Mouse (Mus musculus) intestine, embryonic 16.5 days (tissue): ENCODE measurements around the gene Smad6. TPM values are rescaled to one million over a fixed set of nuclear protein-coding genes. Genes with fewer than 3 reads are reported as not detected.

Experiments
- ATAC-seq: fragments of 200-750 bp; cut with Nextera tagmentation; 2 replicates; pipeline ENCODE4 v1.8.0; 2017; ENCODE audit warnings: moderate TSS enrichment, moderate library complexity
- H3K27ac ChIP-seq: fragments of 300-500 bp; sonication (generic); 2 replicates; pipeline ENCODE4 v1.5.1; 2014; ENCODE audit warnings: mild to moderate bottlenecking, low read length
- H3K27me3 ChIP-seq: fragments of 300-500 bp; sonication (generic); replicated peaks from 2 replicates; pipeline ENCODE4 v1.6.1; 2014; ENCODE audit warnings: low read length, control low read depth, mixed read lengths; ENCODE audit not compliant: control insufficient read depth, insufficient read depth
- H3K36me3 ChIP-seq: fragments of 300-500 bp; sonication (generic); 2 replicates; pipeline ENCODE4 v1.6.1; 2014; ENCODE audit warnings: low read length, control low read depth; ENCODE audit not compliant: control insufficient read depth, insufficient read depth
- H3K4me1 ChIP-seq: fragments of 300-500 bp; sonication (generic); 2 replicates; pipeline ENCODE4 v1.6.1; 2014; ENCODE audit warnings: low read length, control low read depth, mixed read lengths; ENCODE audit not compliant: control insufficient read depth, insufficient read depth
- H3K4me2 ChIP-seq: fragments of 300-500 bp; sonication (generic); 2 replicates; pipeline ENCODE4 v1.6.1; 2014; ENCODE audit warnings: low read depth, low read length, control low read depth
- H3K4me3 ChIP-seq: fragments of 300-500 bp; sonication (generic); 2 replicates; pipeline ENCODE4 v1.5.1; 2014; ENCODE audit warnings: mild to moderate bottlenecking, low read length
- H3K9ac ChIP-seq: fragments of 300-500 bp; sonication (generic); 2 replicates; pipeline ENCODE4 v1.6.1; 2014; ENCODE audit warnings: low read depth, low read length
- H3K9me3 ChIP-seq: fragments of 300-500 bp; sonication (generic); 2 replicates; pipeline ENCODE4 v1.6.1; 2016; ENCODE audit warnings: low read length, control low read depth; ENCODE audit not compliant: control insufficient read depth
- WGBS: fragments of 180-500 bp; shearing (Covaris S2); extraction: QIAGEN DNeasy Blood & Tissue Kit; methylation state at CpG from one replicate; pipeline ENCODE4 v1.1.7; 2014; 5-methylcytosine and 5-hydroxymethylcytosine counted together
- polyA plus RNA-seq: library from polyadenylated mRNA; unstranded; fragments of >200 nt; fragmentation: Nextera tagmentation; extraction: Ambion mirVana; gene quantifications from 2 replicates; pipeline ENCODE4 v1.2.1, GENCODE M21; 2015

Gene Smad6
- polyA plus RNA-seq, 1 experiment from 2014 or later: 3.9 TPM

GRCm38 (mm10) chr9:63949393-63949792 is 72.5 kb downstream of the Smad6 start:
- Histone ChIP-seq H3K9me3 (no peaks in the 10 kb centered on the region), H3K9ac (no peak overlapping the region), H3K36me3 (0 out of 2 replicates have a peak, but pooled peaks cover 4% of the 10 kb centered on the region), H3K27ac (0 out of 2 replicates have a peak overlapping the region, but pooled peaks have one; percentile 24), H3K4me1 (peaks cover 17% of the 10 kb centered on the region), H3K4me3 (no peak overlapping the region), H3K27me3 (no peaks in the 10 kb centered on the region), H3K4me2 (no peak overlapping the region)
- 49% methylated on average over 4 of the region's 4 CpGs for WGBS
- no peak for ATAC-seq

GRCm38 (mm10) chr9:63942608-63942982 is 79.3 kb downstream of the Smad6 start:
- Histone ChIP-seq H3K27ac (no peak overlapping the region), H3K9ac (no peak overlapping the region)
- WGBS: 69% methylated on average over 2 of the region's 2 CpGs

GRCm38 (mm10) chr9:63941747-63942607 is 79.9 kb downstream of the Smad6 start:
- peak; percentile 94 for ATAC-seq
- Histone ChIP-seq H3K4me2 (no peak overlapping the region), H3K4me3 (no peak overlapping the region), H3K27me3 (no peaks in the 10 kb centered on the region), H3K9me3 (no peaks in the 10 kb centered on the region), H3K36me3 (no peaks in the 10 kb centered on the region), H3K27ac (peak overlapping the region; percentile 72), H3K4me1 (peaks cover 7% of the 10 kb centered on the region), H3K9ac (peak overlapping the region; percentile 53)
- WGBS: 38% methylated on average over 12 of the region's 12 CpGs

More at GRCm38 (mm10) chr9:63942608-63942982, 79.3 kb downstream of the Smad6 start:
- no peaks in the 10 kb centered on the region for H3K9me3 ChIP-seq
- H3K4me2 ChIP-seq: no peak overlapping the region
- H3K36me3 ChIP-seq: no peaks in the 10 kb centered on the region
- H3K27me3 ChIP-seq: no peaks in the 10 kb centered on the region
- H3K4me3 ChIP-seq: no peak overlapping the region
- peaks cover 7% of the 10 kb centered on the region for H3K4me1 ChIP-seq
- no peak for ATAC-seq

- no peak overlapping the region for H3K9ac ChIP-seq
- no peak for ATAC-seq
- H3K27ac ChIP-seq: no peak overlapping the region
- H3K4me1 ChIP-seq: peaks cover 4% of the 10 kb centered on the region
- 75% methylated on average over 5 of the region's 5 CpGs for WGBS
- no peaks in the 10 kb centered on the region for H3K9me3 ChIP-seq
- no peaks in the 10 kb centered on the region for H3K36me3 ChIP-seq
- H3K27me3 ChIP-seq: no peaks in the 10 kb centered on the region
- H3K4me2 ChIP-seq: no peak overlapping the region
- H3K4me3 ChIP-seq: no peak overlapping the region
These were observed 85.6 kb downstream of the Smad6 start for GRCm38 (mm10) chr9:63936256-63936655.

- WGBS: 35% methylated on average over 5 of the region's 5 CpGs
- no peak for ATAC-seq
- peaks cover 9% of the 10 kb centered on the region for H3K4me1 ChIP-seq
- H3K9me3 ChIP-seq: no peaks in the 10 kb centered on the region
- H3K9ac ChIP-seq: no peak overlapping the region
- no peak overlapping the region for H3K4me3 ChIP-seq
- H3K27ac ChIP-seq: no peak overlapping the region
- no peaks in the 10 kb centered on the region for H3K36me3 ChIP-seq
- no peak overlapping the region for H3K4me2 ChIP-seq
- H3K27me3 ChIP-seq: no peaks in the 10 kb centered on the region; the same call in 1 of the 2 replicates
These were observed 88.8 kb downstream of the Smad6 start for GRCm38 (mm10) chr9:63933068-63933467.

- Histone ChIP-seq H3K27me3 (no peaks in the 10 kb centered on the region; the same call in 1 of the 2 replicates), H3K4me2 (peak overlapping the region; percentile 59), H3K4me3 (peak overlapping the region; percentile 35), H3K9ac (peak overlapping the region; percentile 67), H3K4me1 (peaks cover 25% of the 10 kb centered on the region), H3K27ac (peak overlapping the region; percentile 60), H3K36me3 (no peaks in the 10 kb centered on the region), H3K9me3 (no peaks in the 10 kb centered on the region)
- ATAC-seq: peak; percentile 71
- 3% methylated on average over 34 of the region's 34 CpGs for WGBS
These were observed 94.4 kb downstream of the Smad6 start for GRCm38 (mm10) chr9:63927340-63928049.

- H3K27ac ChIP-seq: peak overlapping the region; percentile 21
- no peak overlapping the region for H3K9ac ChIP-seq
These were observed 95.5 kb downstream of the Smad6 start for GRCm38 (mm10) chr9:63926377-63926776.

GRCm38 (mm10) chr9:63923190-63923717 is 98.6 kb downstream of the Smad6 start:
- no peaks in the 10 kb centered on the region for H3K9me3 ChIP-seq
- H3K27ac ChIP-seq: no peak overlapping the region
- H3K36me3 ChIP-seq: no peaks in the 10 kb centered on the region
- no peaks in the 10 kb centered on the region for H3K27me3 ChIP-seq
- H3K9ac ChIP-seq: no peak overlapping the region; the same call in 1 of the 2 replicates
- WGBS: 58% methylated on average over 9 of the region's 9 CpGs
- H3K4me2 ChIP-seq: no peak overlapping the region
- no peak for ATAC-seq
- no peak overlapping the region for H3K4me3 ChIP-seq
- H3K4me1 ChIP-seq: peaks cover 23% of the 10 kb centered on the region

More at GRCm38 (mm10) chr9:63926377-63926776, 95.5 kb downstream of the Smad6 start:
- Histone ChIP-seq H3K4me2 (no peak overlapping the region), H3K36me3 (no peaks in the 10 kb centered on the region), H3K4me1 (peaks cover 25% of the 10 kb centered on the region), H3K27me3 (no peaks in the 10 kb centered on the region; the same call in 1 of the 2 replicates), H3K9me3 (no peaks in the 10 kb centered on the region), H3K4me3 (no peak overlapping the region)
- 70% methylated on average over 7 of the region's 7 CpGs for WGBS
- peak; percentile 21; the same call in 1 of the 2 replicates for ATAC-seq

GRCm38 (mm10) chr9:63919708-63920107 is 102.2 kb downstream of the Smad6 start:
- Histone ChIP-seq H3K9ac (no peak overlapping the region), H3K4me2 (no peak overlapping the region), H3K36me3 (no peaks in the 10 kb centered on the region), H3K27ac (no peak overlapping the region), H3K9me3 (no peaks in the 10 kb centered on the region), H3K4me3 (no peak overlapping the region), H3K4me1 (peaks cover 16% of the 10 kb centered on the region; the same call in 1 of the 2 replicates), H3K27me3 (no peaks in the 10 kb centered on the region)
- WGBS: 67% methylated on average over 3 of the region's 3 CpGs
- no peak for ATAC-seq
